Comparison of ENCODE assay signal across 8 mouse cellular contexts in genomic region chr9:107580501-107581317, GRCm38 (mm10). TPM values are rescaled to one million over a fixed set of nuclear protein-coding genes. Genes with fewer than 3 reads are reported as not detected.
DNase-seq lines count a peak whose midpoint lies in the region; ATAC-seq lines count a peak whose summit lies in the region.

Gene Hyal3, plus strand, starts transcription at chr9:107580818.

- ATAC-seq in frontal cortex, adult (ENCODE audit: low TSS enrichment) = peak; percentile 91
- peak; percentile 82 for ATAC-seq in lung, embryonic 16.5 days (ENCODE audit: low read depth)

- WGBS in hindbrain, embryonic 10.5 days = 1% methylated on average over 32 of the region's 32 CpGs
- under 1% methylated on average over 32 of the region's 32 CpGs for WGBS in lung, embryonic 16.5 days

- no peaks in the 10 kb centered on the region for H3K9me3 ChIP-seq in hindbrain, embryonic 10.5 days
- no peaks in the 10 kb centered on the region for H3K9me3 ChIP-seq in lung, embryonic 16.5 days (ENCODE audit: control insufficient read depth, low read length)

- peak within 1 kb of the TSS; percentile 86 for H3K4me2 ChIP-seq in lung, embryonic 16.5 days (ENCODE audit: low read depth, low read length)

- H3K36me3 ChIP-seq in hindbrain, embryonic 10.5 days = peaks cover 19% of the 10 kb centered on the region
- 0 out of 2 replicates have a peak, but pooled peaks cover 4% of the 10 kb centered on the region for H3K36me3 ChIP-seq in lung, embryonic 16.5 days (ENCODE audit: control insufficient read depth, insufficient read depth, low read length)

- peak within 1 kb of the TSS; percentile 93 for H3K27ac ChIP-seq in hindbrain, embryonic 10.5 days
- H3K27ac ChIP-seq in lung, embryonic 16.5 days (ENCODE audit: low read length) = peak within 1 kb of the TSS; percentile 97

- H3K4me3 ChIP-seq in hindbrain, embryonic 10.5 days = peak within 1 kb of the TSS; percentile 70
- peak within 1 kb of the TSS; percentile 72 for H3K4me3 ChIP-seq in lung, embryonic 16.5 days (ENCODE audit: low read length)

- peaks cover 74% of the 10 kb centered on the region for H3K4me1 ChIP-seq in hindbrain, embryonic 10.5 days (replicated peaks)
- peaks cover 34% of the 10 kb centered on the region for H3K4me1 ChIP-seq in lung, embryonic 16.5 days (replicated peaks; ENCODE audit: control insufficient read depth, insufficient read depth, low read length)

- peak within 1 kb of the TSS; percentile 83 for H3K9ac ChIP-seq in lung, embryonic 16.5 days (ENCODE audit: low read length)

- peak; percentile 83 for DNase-seq in MN1 (ENCODE audit: low spot score)
- peak; percentile 93 for DNase-seq in cerebellum, adult 9-11 months
- peak; percentile 84 for DNase-seq in hindbrain, embryonic 10.5 days (ENCODE audit: low spot score)
- DNase-seq in layer of hippocampus, adult 9-11 months = peak; percentile 93
- DNase-seq in ovary, postnatal 10 days (ENCODE audit: low spot score) = peak; percentile 67
- DNase-seq in thymus, postnatal 14 days = peak; percentile 89

- no peaks in the 10 kb centered on the region for H3K27me3 ChIP-seq in hindbrain, embryonic 10.5 days (ENCODE audit: insufficient read depth, poor library complexity, severe bottlenecking)
- no peaks in the 10 kb centered on the region for H3K27me3 ChIP-seq in lung, embryonic 16.5 days (ENCODE audit: control insufficient read depth, insufficient read depth, low read depth, low read length)

RNA-seq across cellular contexts. Expression of gene Hyal3, which starts in this region (rescaled TPM):
- polyA plus RNA-seq in hindbrain, embryonic 10.5 days (2016; fragmentation: Nextera tagmentation; extraction: Ambion mirVana) = 0.41 and 0.77 TPM in 2 replicates
- polyA plus RNA-seq in lung, embryonic 16.5 days (2015; fragmentation: Nextera tagmentation; extraction: Ambion mirVana) = 0.97 and 1.6 TPM in 2 replicates

Comparison
In these comparisons a context has a peak if more than half of its experiments do, and no peak if none do; other contexts are left out.
1. Peak in every context shown above with its lines: DNase-seq, ATAC-seq, H3K4me3 ChIP-seq and H3K27ac ChIP-seq.
2. Peak in DNase-seq, H3K4me3 ChIP-seq and H3K27ac ChIP-seq in hindbrain, embryonic 10.5 days; RNA of the gene not detected or under 1 TPM.